Comparison of ENCODE assay signal across 17 mouse cellular contexts in the genomic region with DNA sequence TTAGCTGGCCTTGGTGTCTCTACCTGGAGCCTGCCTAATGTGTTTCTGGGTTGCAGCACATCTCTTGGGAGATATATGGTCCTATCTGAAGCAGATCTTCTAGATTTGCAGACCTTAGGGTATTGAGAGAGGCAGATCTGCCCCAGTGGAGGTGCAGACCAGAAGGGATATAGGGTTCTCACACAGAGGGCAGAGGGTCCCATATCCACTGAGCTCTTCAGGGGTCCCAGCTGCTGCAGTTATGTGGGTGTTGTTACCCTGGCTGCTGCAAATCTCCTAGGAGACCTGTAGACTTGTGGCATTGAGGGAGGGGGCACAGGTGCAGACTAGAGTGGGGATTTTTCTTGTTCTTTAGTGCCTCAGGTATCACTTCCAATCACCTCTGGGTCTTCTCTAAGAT.
"Had no signal": no experiment of that assay in that cellular context is flagged by ENCODE, and none has a peak within 500 bp of the region (broad histone marks: within the 10 kb centered on the region; RNA-seq: fewer than 3 reads in every experiment).

No protein-coding gene starts in this region.

- H3K36me3 ChIP-seq: liver, embryonic 12.5 days; midbrain, embryonic 10.5 days; neural tube, embryonic 13.5 days had no signal

- H3K4me2 ChIP-seq: liver, embryonic 12.5 days; lung, embryonic 14.5 days; neural tube, embryonic 13.5 days had no signal

- ATAC-seq: liver, embryonic 12.5 days had no signal

- H3K9me3 ChIP-seq: liver, embryonic 12.5 days; midbrain, embryonic 10.5 days; neural tube, embryonic 13.5 days had no signal

- DNase-seq: lung, adult 18-20 months; lung, embryonic 14.5 days; lung, postnatal 10 days; lung, postnatal 4 days; retina, postnatal 1 day; right cerebral cortex, adult 18-20 months; right cerebral cortex, postnatal 25 days; right cerebral cortex, postnatal 4 days; spleen, adult 18-20 months; thymus, adult 18-20 months; thymus, postnatal 14 days; thymus, postnatal 36 days had no signal

- H3K27me3 ChIP-seq: liver, embryonic 12.5 days; neural tube, embryonic 13.5 days had no signal

- H3K9ac ChIP-seq: liver, embryonic 12.5 days; liver, embryonic 14.5 days; lung, embryonic 14.5 days; neural tube, embryonic 13.5 days had no signal

- H3K4me3 ChIP-seq: liver, embryonic 12.5 days; midbrain, embryonic 10.5 days; myocyte; neural tube, embryonic 13.5 days had no signal

- H3K27ac ChIP-seq: liver, embryonic 12.5 days; liver, embryonic 14.5 days; midbrain, embryonic 10.5 days; neural tube, embryonic 13.5 days had no signal

- H3K4me1 ChIP-seq: liver, embryonic 12.5 days; midbrain, embryonic 10.5 days; neural tube, embryonic 13.5 days had no signal
